ENCODE assay signal across 14 mouse cellular contexts in genomic region chr2:146873881-146874441, GRCm38 (mm10). TPM values are rescaled to one million over a fixed set of nuclear protein-coding genes. Genes with fewer than 3 reads are reported as not detected.
DNase-seq lines count a peak whose midpoint lies in the region; ATAC-seq lines count a peak whose summit lies in the region.
"Had no signal": no experiment of that assay in that cellular context is flagged by ENCODE, and none has a peak within 500 bp of the region (broad histone marks: within the 10 kb centered on the region; RNA-seq: fewer than 3 reads in every experiment).

No protein-coding gene starts in this region.

- peak; percentile 14 to 16 for DNase-seq in cerebellum, adult 18-20 months
- no peak for DNase-seq in cerebellum, postnatal 4 days (ENCODE audit: low spot score in 2 of 2)
- DNase-seq in cerebellum, postnatal 10 days = peak; percentile 35 to 51
- no peak for DNase-seq in cerebellum, adult 8-10 months
- DNase-seq in cerebellum, postnatal 14 days = peak; percentile 20 to 51
- DNase-seq: adrenal gland, adult 2 months; adrenal gland, postnatal 14 days; B cell, adult 2 months; embryo, embryonic 11 days; gastrocnemius, postnatal 25 days had no signal

- no peak for ATAC-seq in activated CD4-positive, CD25-positive, alpha-beta regulatory T cell, adult 4 months
- ATAC-seq: forebrain, embryonic 15.5 days; intestine, postnatal 0 days; Patski had no signal

RNA-seq across cellular contexts. Expression of gene Kiz, which starts 18.3 kb away (rescaled TPM):
- 10 to 100 TPM; 16.3 to 20.0 TPM for polyA plus RNA-seq in activated CD4-positive, CD25-positive, alpha-beta regulatory T cell, adult 4 months (2017; shearing (Covaris generic))

Comparison
In these comparisons a context has a peak if more than half of its experiments do, and no peak if none do; other contexts are left out.
1. DNase-seq: peak in cerebellum, adult 18-20 months (2 of 2), cerebellum, postnatal 10 days (2 of 2) and cerebellum, postnatal 14 days (2 of 2); none in cerebellum, postnatal 4 days (0 of 2) and cerebellum, adult 8-10 months (single experiment).